Mouse (Mus musculus) lung, adult 2 months (tissue): Measurements from ENCODE around the gene Cd82.

Source experiments
- CTCF ChIP-seq: fragments of 200-500 bp; IDR thresholded peaks from 2 replicates; pipeline ENCODE4 v1.5.1; 2011; ENCODE audit warnings: mild to moderate bottlenecking, low read length, control low read depth; ENCODE audit not compliant: insufficient read depth
- POLR2A ChIP-seq: fragments of 200-500 bp; IDR thresholded peaks from 2 replicates; pipeline ENCODE4 v1.6.1; 2011; ENCODE audit warnings: low read depth, mild to moderate bottlenecking, control low read depth, low read length, borderline replicate concordance; ENCODE audit errors: extremely low read depth

DNA sequence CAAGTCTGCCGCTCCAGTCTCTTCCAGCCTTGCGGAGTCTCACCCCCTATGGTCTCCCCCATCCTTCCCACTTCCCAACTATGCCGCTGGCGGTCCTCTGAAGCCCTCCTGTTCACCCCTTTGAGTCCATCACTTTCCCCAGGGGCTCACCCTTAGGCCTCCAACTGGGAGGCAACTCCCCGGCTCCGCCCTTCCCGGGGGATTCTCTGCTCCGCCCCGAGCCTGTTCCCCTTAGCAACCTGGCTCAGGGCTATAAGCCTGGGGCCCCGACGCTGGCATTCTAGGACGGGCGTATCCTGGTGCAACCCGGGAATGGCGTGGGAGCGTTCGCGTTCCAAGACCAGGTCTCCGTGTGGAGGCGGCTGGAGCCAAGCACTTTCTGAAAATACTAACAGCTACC lies at the start of gene Cd82:
- TF ChIP-seq CTCF (no peak), POLR2A (no peak)
